Mouse (Mus musculus) heart, embryonic 15.5 days (tissue): Measurements from ENCODE around the gene 1700025C18Rik. TPM values are rescaled to one million over a fixed set of nuclear protein-coding genes. Genes with fewer than 3 reads are reported as not detected.

ENCODE experiments used
- ATAC-seq: fragments of 200-750 bp; cut with Nextera tagmentation; replicated peaks from 2 replicates; pipeline ENCODE4 v1.8.0; 2017; ENCODE audit warnings: low read depth, moderate TSS enrichment; ENCODE audit not compliant: insufficient number of reproducible peaks, insufficient read depth, low FRiP score
- H3K27ac ChIP-seq: fragments of 300-500 bp; sonication (generic); 2 replicates; pipeline ENCODE4 v1.5.1; 2015; ENCODE audit warnings: mild to moderate bottlenecking, inconsistent platforms
- H3K27me3 ChIP-seq: fragments of 300-500 bp; sonication (generic); 2 replicates; pipeline ENCODE4 v1.6.1; 2015; ENCODE audit warnings: inconsistent platforms
- H3K36me3 ChIP-seq: fragments of 300-500 bp; sonication (generic); 2 replicates; pipeline ENCODE4 v1.6.1; 2015; ENCODE audit warnings: mild to moderate bottlenecking, inconsistent platforms
- H3K4me1 ChIP-seq: fragments of 300-500 bp; sonication (generic); replicated peaks from 2 replicates; pipeline ENCODE4 v1.6.1; 2015; ENCODE audit warnings: inconsistent platforms
- H3K4me2 ChIP-seq: fragments of 300-500 bp; sonication (generic); 2 replicates; pipeline ENCODE4 v1.6.1; 2015; ENCODE audit warnings: inconsistent platforms, mild to moderate bottlenecking, moderate library complexity
- H3K4me3 ChIP-seq: fragments of 300-500 bp; sonication (generic); 2 replicates; pipeline ENCODE4 v1.5.1; 2015; ENCODE audit warnings: mild to moderate bottlenecking, inconsistent platforms
- H3K9ac ChIP-seq: fragments of 300-500 bp; sonication (generic); 2 replicates; pipeline ENCODE4 v1.6.1; 2015; ENCODE audit warnings: mild to moderate bottlenecking, inconsistent platforms
- H3K9me3 ChIP-seq: fragments of 300-500 bp; sonication (generic); replicated peaks from 2 replicates; pipeline ENCODE4 v1.6.1; 2016; ENCODE audit warnings: inconsistent platforms
- WGBS: fragments of 180-500 bp; shearing (Covaris S2); methylation state at CpG from one replicate; pipeline ENCODE4 v1.1.7; 2015; ENCODE audit warnings: mixed read lengths; 5-methylcytosine and 5-hydroxymethylcytosine counted together
- polyA plus RNA-seq: library from polyadenylated mRNA; unstranded; fragments of >200 nt; fragmentation: Nextera tagmentation; extraction: Ambion mirVana; gene quantifications from 2 replicates; pipeline ENCODE4 v1.2.1, GENCODE M21; 2015

Gene 1700025C18Rik
- polyA plus RNA-seq, 1 experiment from 2014 or later = not detected

GRCm38 (mm10) chr2:165056377-165057085 lies 34.0 kb downstream of the 1700025C18Rik start:
- Histone ChIP-seq H3K9ac (no peak overlapping the region), H3K4me2 (peak overlapping the region; percentile 62), H3K36me3 (no peaks in the 10 kb centered on the region), H3K9me3 (no peaks in the 10 kb centered on the region), H3K27me3 (peaks cover 22% of the 10 kb centered on the region), H3K4me1 (peaks cover 17% of the 10 kb centered on the region), H3K4me3 (peak overlapping the region; percentile 39), H3K27ac (no peak overlapping the region)
- ATAC-seq = no peak
- WGBS = 67% methylated on average over 14 of the region's 14 CpGs

GRCm38 (mm10) chr2:165055905-165056304 lies 34.6 kb downstream of the 1700025C18Rik start:
- Histone ChIP-seq H3K4me3 (peak overlapping the region; percentile 39), H3K27ac (no peak overlapping the region), H3K9me3 (no peaks in the 10 kb centered on the region), H3K4me1 (peaks cover 17% of the 10 kb centered on the region), H3K27me3 (peaks cover 28% of the 10 kb centered on the region), H3K4me2 (peak overlapping the region; percentile 62), H3K36me3 (no peaks in the 10 kb centered on the region), H3K9ac (no peak overlapping the region)
- ATAC-seq = peak; percentile 49; the same call in 1 of the 2 replicates
- 3% methylated on average over 7 of the region's 7 CpGs for WGBS

DNA sequence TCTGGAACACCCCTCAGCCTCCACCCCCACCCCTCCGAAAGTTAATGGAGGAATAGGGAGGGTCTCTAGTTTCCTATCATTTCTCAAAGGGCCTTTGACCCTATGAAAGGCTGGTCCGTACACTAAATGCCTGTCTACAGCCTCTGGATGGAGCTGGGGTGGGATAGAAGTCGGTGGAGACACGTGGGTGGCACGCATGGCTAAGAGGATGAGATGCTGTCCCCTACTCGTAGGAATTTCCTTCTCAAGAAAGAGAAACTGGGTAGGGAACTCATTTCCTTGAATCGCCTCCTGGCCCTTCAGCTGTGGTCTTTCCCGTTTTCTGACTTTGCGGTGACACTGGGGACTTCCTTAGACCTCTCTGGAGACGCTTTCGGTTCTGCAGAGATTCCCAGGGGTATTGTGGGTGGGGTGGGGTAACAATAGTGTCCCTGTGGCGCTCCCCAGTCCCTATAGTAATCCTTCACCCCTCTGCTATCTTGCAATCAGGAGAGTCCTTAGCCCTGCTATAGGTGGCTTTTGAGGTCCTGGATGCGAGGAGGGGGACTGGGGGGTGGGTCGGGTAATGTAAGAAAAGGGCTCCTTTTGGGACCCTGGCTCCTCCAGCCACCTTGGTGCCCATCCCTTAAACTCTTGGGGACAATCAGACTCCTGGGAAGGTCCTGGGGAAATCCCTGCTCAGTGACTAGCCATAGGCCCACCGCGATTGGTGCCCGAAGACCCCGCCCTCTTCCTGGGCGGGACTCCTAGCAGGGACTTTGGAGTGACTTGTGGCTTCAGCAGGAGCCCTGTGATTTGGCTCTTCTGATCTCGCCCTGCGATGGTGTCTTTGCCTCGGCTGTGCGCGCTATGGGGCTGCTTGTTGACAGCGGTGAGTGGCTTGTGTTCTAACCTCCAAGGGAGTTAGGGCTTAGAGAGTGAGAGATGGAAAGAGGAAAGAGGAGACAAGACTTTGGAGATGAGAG lies 35.4 kb downstream of the 1700025C18Rik start, which contains the start of gene Cd40:
TSS of gene Cd40 (plus strand) at position 740 of the 965 bp plus-strand sequence.
- Histone ChIP-seq H3K27ac (no peak within 1 kb of the TSS), H3K9ac (no peak within 1 kb of the TSS)

GRCm38 (mm10) chr2:165051566-165051965 lies 39.0 kb downstream of the 1700025C18Rik start:
- Histone ChIP-seq H3K36me3 (no peaks in the 10 kb centered on the region), H3K4me3 (no peak overlapping the region), H3K4me2 (no peak overlapping the region), H3K9me3 (no peaks in the 10 kb centered on the region), H3K27me3 (peaks cover 30% of the 10 kb centered on the region), H3K4me1 (peaks cover 17% of the 10 kb centered on the region), H3K9ac (no peak overlapping the region), H3K27ac (no peak overlapping the region)
- ATAC-seq = no peak
- 33% methylated on average over 11 of the region's 11 CpGs for WGBS

More for the DNA sequence above, 35.4 kb downstream of the 1700025C18Rik start, which contains the start of gene Cd40:
- H3K4me3 ChIP-seq = peak within 1 kb of the TSS; percentile 39
- 11% methylated on average over 25 of the region's 25 CpGs for WGBS
- H3K4me2 ChIP-seq = peak within 1 kb of the TSS; percentile 62
- no peaks in the 10 kb centered on the region for H3K36me3 ChIP-seq
- peak; percentile 69 for ATAC-seq
- no peaks in the 10 kb centered on the region for H3K9me3 ChIP-seq
- peaks cover 34% of the 10 kb centered on the region for H3K27me3 ChIP-seq
- peaks cover 17% of the 10 kb centered on the region for H3K4me1 ChIP-seq

- H3K27ac ChIP-seq = no peak overlapping the region
- 66% methylated on average over 18 of the region's 18 CpGs for WGBS
These were observed 39.6 kb downstream of the 1700025C18Rik start for GRCm38 (mm10) chr2:165050826-165051548.

DNA sequence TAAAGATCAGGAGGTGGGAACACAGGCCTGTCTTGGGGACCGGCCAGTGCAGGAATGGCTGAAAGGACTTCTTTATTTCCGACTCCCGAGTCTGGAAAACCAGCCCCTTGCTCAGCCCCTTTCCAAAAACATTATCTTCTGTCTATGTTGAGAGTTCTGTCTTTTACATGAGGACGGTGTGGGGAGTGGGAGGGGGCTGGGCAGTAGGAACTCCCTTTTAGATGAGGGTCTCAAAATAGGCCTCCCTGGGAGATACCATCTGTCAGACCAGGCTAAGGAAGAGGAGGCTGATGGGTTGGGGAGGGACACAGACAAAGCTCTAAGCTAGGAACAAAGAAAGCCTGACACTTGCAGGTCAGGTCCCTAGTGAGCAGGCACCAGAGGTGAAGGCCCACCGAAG lies 41.5 kb downstream of the 1700025C18Rik start:
- Histone ChIP-seq H3K4me3 (no peak overlapping the region), H3K4me1 (no peaks in the 10 kb centered on the region), H3K4me2 (no peak overlapping the region), H3K27ac (no peak overlapping the region), H3K36me3 (no peaks in the 10 kb centered on the region), H3K9ac (no peak overlapping the region), H3K9me3 (no peaks in the 10 kb centered on the region), H3K27me3 (peaks cover 22% of the 10 kb centered on the region)
- WGBS = 48% methylated on average over 5 of the region's 5 CpGs
- no peak for ATAC-seq

More at GRCm38 (mm10) chr2:165050826-165051548, 39.6 kb downstream of the 1700025C18Rik start:
- no peaks in the 10 kb centered on the region for H3K36me3 ChIP-seq
- peaks cover 13% of the 10 kb centered on the region for H3K4me1 ChIP-seq
- H3K9ac ChIP-seq = no peak overlapping the region
- no peak overlapping the region for H3K4me2 ChIP-seq
- peaks cover 30% of the 10 kb centered on the region for H3K27me3 ChIP-seq
- no peak for ATAC-seq
- no peaks in the 10 kb centered on the region for H3K9me3 ChIP-seq
- H3K4me3 ChIP-seq = no peak overlapping the region

DNA sequence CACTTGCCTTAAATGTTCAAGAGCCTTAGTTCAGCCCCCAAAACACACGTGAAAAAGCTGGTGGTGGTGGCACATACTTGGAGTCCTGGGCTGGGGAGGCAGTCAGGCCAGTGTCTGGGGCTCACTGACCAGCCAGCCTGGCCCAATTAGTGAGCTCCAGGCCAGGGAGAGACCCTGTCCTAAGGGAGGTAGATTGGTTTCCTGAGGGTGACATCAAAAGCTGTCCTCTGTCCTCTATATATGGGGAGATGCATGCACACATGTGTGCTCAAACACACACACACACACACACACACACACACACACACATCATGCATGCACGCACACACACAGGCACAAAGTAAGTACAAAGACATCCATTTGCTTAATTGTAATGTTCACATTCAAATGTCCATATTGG lies 46.8 kb downstream of the 1700025C18Rik start:
- Histone ChIP-seq H3K4me3 (no peak overlapping the region), H3K9me3 (no peaks in the 10 kb centered on the region), H3K4me1 (no peaks in the 10 kb centered on the region), H3K4me2 (no peak overlapping the region), H3K27me3 (no peaks in the 10 kb centered on the region; the same call in 1 of the 2 replicates), H3K9ac (no peak overlapping the region), H3K27ac (no peak overlapping the region), H3K36me3 (no peaks in the 10 kb centered on the region)
- no peak for ATAC-seq
- 58% methylated on average over 2 of the region's 2 CpGs for WGBS

DNA sequence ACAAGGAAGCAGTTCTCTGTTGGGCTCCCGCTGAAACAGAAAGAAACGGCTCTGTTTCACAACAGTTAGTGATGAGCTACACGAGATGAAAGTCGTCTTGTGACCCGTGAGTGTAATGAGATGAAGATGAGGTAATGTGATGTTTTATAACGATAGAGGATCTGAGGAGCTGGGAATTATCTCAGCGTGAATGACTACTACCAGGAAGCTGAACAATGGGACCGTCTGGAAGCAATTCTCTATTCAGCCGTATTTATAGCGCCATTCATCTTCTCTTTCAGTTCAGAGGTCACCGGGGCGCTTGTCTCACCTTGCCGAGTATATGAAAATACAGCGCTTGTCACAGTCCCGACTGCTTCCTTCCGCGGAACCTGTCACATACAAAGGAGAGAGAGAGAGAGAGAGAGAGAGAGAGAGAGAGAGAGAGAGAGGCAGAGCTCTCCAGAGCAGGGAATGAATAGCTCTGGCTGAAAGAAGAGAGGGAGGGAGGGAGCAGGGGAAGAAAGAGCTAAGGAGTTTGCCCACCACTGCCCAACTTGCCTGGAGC lies 47.4 kb downstream of the 1700025C18Rik start:
- peak overlapping the region; percentile 20; the same call in 1 of the 2 replicates for H3K4me2 ChIP-seq
- 20% methylated on average over 17 of the region's 17 CpGs for WGBS

GRCm38 (mm10) chr2:165042126-165042525 lies 48.4 kb downstream of the 1700025C18Rik start:
- Histone ChIP-seq H3K4me2 (no peak overlapping the region), H3K9ac (no peak overlapping the region), H3K9me3 (no peaks in the 10 kb centered on the region), H3K36me3 (no peaks in the 10 kb centered on the region), H3K27me3 (no peaks in the 10 kb centered on the region; the same call in 1 of the 2 replicates), H3K27ac (no peak overlapping the region), H3K4me3 (no peak overlapping the region), H3K4me1 (no peaks in the 10 kb centered on the region)
- WGBS = 65% methylated on average over 5 of the region's 5 CpGs
- no peak for ATAC-seq

More for the DNA sequence above, 47.4 kb downstream of the 1700025C18Rik start:
- Histone ChIP-seq H3K36me3 (no peaks in the 10 kb centered on the region), H3K9me3 (no peaks in the 10 kb centered on the region), H3K9ac (no peak overlapping the region), H3K4me1 (no peaks in the 10 kb centered on the region), H3K27ac (no peak overlapping the region), H3K4me3 (no peak overlapping the region), H3K27me3 (no peaks in the 10 kb centered on the region; the same call in 1 of the 2 replicates)
- no peak for ATAC-seq

GRCm38 (mm10) chr2:165037415-165037814 lies 53.1 kb downstream of the 1700025C18Rik start:
- H3K27me3 ChIP-seq = no peaks in the 10 kb centered on the region
- no peaks in the 10 kb centered on the region for H3K9me3 ChIP-seq
- no peak overlapping the region for H3K9ac ChIP-seq
- WGBS = 58% methylated on average over 4 of the region's 4 CpGs
- ATAC-seq = no peak
- no peaks in the 10 kb centered on the region for H3K36me3 ChIP-seq
- H3K27ac ChIP-seq = no peak overlapping the region
- peaks cover 16% of the 10 kb centered on the region for H3K4me1 ChIP-seq
- H3K4me2 ChIP-seq = no peak overlapping the region
- H3K4me3 ChIP-seq = no peak overlapping the region
